Mouse (Mus musculus) C2C12 (cell line): ENCODE measurements around the gene Polr3g.

Source experiments
- CEBPB ChIP-seq: IDR thresholded peaks from one replicate; pipeline ENCODE4 v1.6.1; 2011; ENCODE audit warnings: low read depth, mild to moderate bottlenecking, control low read depth, moderate library complexity
- CTCF ChIP-seq: IDR thresholded peaks from one replicate; pipeline ENCODE4 v1.5.1; 2011; ENCODE audit not compliant: control insufficient read depth, insufficient read depth, insufficient read length
- FOSL1 ChIP-seq: IDR thresholded peaks from one replicate; pipeline ENCODE4 v1.8.0; 2011; ENCODE audit warnings: mild to moderate bottlenecking, low read length; ENCODE audit not compliant: poor library complexity, insufficient read depth, severe bottlenecking
- MAX ChIP-seq: IDR thresholded peaks from one replicate; pipeline ENCODE4 v1.6.1; 2011; ENCODE audit warnings: mild to moderate bottlenecking, control low read depth
- MYOD1 ChIP-seq: IDR thresholded peaks from one replicate; pipeline ENCODE4 v1.6.1; 2011; ENCODE audit warnings: low read depth; ENCODE audit not compliant: control insufficient read depth, insufficient read length
- MYOG ChIP-seq: IDR thresholded peaks from one replicate; pipeline ENCODE4 v1.6.1; 2011; ENCODE audit not compliant: control insufficient read depth, insufficient read length; ENCODE audit errors: extremely low read depth
- USF1 ChIP-seq: IDR thresholded peaks from one replicate; pipeline ENCODE4 v1.6.1; 2011; ENCODE audit warnings: low read depth, mild to moderate bottlenecking, control low read depth, moderate library complexity

GRCm38 (mm10) chr13:81641289-81642045, 69.3 kb downstream of the Polr3g start:
- no peak for TF ChIP-seq CTCF
- TF ChIP-seq USF1: no peak
- no peak for TF ChIP-seq FOSL1
- TF ChIP-seq MYOD1: no peak
- peak; percentile 49 for TF ChIP-seq CEBPB
- TF ChIP-seq MYOG: no peak
- no peak for TF ChIP-seq MAX
